Mouse (Mus musculus): Measurements from ENCODE around the gene Srsx.
"Not testable (repeated sequence)": the region's sequence is repeated elsewhere in the genome, so short reads cannot be mapped to it uniquely, and the experiment has no call there.

Srsx gene

DNA sequence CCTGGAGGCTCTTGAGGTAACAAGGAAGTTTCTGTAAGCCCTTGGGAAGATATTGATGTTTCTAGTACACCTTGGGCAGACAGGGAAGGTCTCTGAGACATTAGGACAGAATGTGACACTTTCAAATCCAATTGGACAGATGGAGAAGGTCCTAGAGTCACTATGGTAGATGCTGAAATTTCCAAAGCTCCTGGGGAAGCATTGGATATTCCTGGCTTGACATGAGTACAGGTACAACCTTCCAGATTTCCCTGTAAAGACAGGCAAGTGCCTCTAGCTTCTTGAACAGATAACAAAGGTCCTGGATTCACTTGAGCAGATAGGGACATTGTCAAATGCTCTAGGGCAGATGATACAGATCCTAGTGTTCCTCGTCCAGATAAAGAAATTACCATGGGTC is at the start of gene Srsx:
Gene Srsx, minus strand, starts transcription at position 101 of the 400 bp plus-strand sequence.
- in situ Hi-C loops (cut with MboI; ENCODE audit: low sequenced_read_pairs) = not testable (repeated sequence)

DNA sequence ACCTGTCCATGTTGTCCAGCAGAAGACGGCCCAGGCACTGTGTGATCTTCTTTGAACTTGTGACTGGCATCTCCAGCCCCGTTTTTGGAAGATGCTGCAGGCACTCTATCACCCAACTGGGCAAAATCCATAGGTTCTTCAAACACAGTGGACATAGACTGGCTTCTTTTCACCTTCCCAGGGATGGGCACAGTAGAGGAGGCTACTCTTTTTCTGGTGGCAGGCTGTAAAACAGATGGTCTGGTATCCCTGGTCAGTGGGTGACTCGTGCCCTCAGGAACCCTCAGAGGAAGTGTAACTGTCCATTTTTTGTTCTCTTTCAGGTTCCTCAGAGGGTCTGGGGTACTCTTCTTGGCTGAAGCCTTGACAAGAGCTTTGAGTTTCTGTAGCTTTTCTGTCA is 24.5 kb upstream of the Srsx start, which contains the start of gene Gm17577:
Gene Gm17577, minus strand, starts transcription at position 101 of the 400 bp plus-strand sequence.
- in situ Hi-C loops (cut with MboI; ENCODE audit: low sequenced_read_pairs) = not testable (repeated sequence)

Data from CH12F3 (cell line).